Mouse (Mus musculus) heart, adult 11 months (tissue): ENCODE measurements around the gene E130308A19Rik.

ENCODE experiments used
- DNase-seq: peaks from one replicate; pipeline ENCODE4 v3.0.0; 2022

The E130308A19Rik gene

GRCm38 (mm10) chr4:59686716-59687115, 60.7 kb downstream of the E130308A19Rik start:
- no peak for DNase-seq

GRCm38 (mm10) chr4:59689055-59689454, 63.0 kb downstream of the E130308A19Rik start:
- DNase-seq, result no peak

- DNase-seq, result no peak
These were observed 64.1 kb downstream of the E130308A19Rik start for GRCm38 (mm10) chr4:59690145-59690544.

- peak; percentile 49 for DNase-seq
These were observed 70.8 kb downstream of the E130308A19Rik start for GRCm38 (mm10) chr4:59696846-59697245.

- DNase-seq, result peak; percentile 78
These were observed 71.9 kb downstream of the E130308A19Rik start for GRCm38 (mm10) chr4:59697869-59698268.

GRCm38 (mm10) chr4:59699014-59699792, 73.2 kb downstream of the E130308A19Rik start:
- peak; percentile 53 for DNase-seq

- DNase-seq, result peak; percentile 79
These were observed 83.3 kb downstream of the E130308A19Rik start for GRCm38 (mm10) chr4:59709321-59709720.

- peak; percentile 62 for DNase-seq
These were observed 84.9 kb downstream of the E130308A19Rik start for GRCm38 (mm10) chr4:59710736-59711389.

GRCm38 (mm10) chr4:59712451-59712850, 86.4 kb downstream of the E130308A19Rik start:
- peak; percentile 65 for DNase-seq

GRCm38 (mm10) chr4:59712955-59713354, 86.9 kb downstream of the E130308A19Rik start:
- peak; percentile 72 for DNase-seq

GRCm38 (mm10) chr4:59714472-59714871, 88.5 kb downstream of the E130308A19Rik start:
- DNase-seq, result peak; percentile 49

GRCm38 (mm10) chr4:59714926-59715325, 88.9 kb downstream of the E130308A19Rik start:
- peak; percentile 76 for DNase-seq

- no peak for DNase-seq
These were observed 89.5 kb downstream of the E130308A19Rik start for GRCm38 (mm10) chr4:59715531-59715930.

- peak; percentile 88 for DNase-seq
These were observed 91.3 kb downstream of the E130308A19Rik start for GRCm38 (mm10) chr4:59717349-59717748.

GRCm38 (mm10) chr4:59718542-59718941, 92.5 kb downstream of the E130308A19Rik start:
- DNase-seq, result peak; percentile 75

- DNase-seq, result peak; percentile 88
These were observed 93.7 kb downstream of the E130308A19Rik start for GRCm38 (mm10) chr4:59719481-59720355.

GRCm38 (mm10) chr4:59721811-59722210, 95.8 kb downstream of the E130308A19Rik start:
- DNase-seq, result no peak

- no peak for DNase-seq
These were observed 99.6 kb downstream of the E130308A19Rik start for GRCm38 (mm10) chr4:59725579-59725978.

- peak; percentile 62 for DNase-seq
These were observed 100.5 kb downstream of the E130308A19Rik start for GRCm38 (mm10) chr4:59726501-59726900.

- DNase-seq, result peak; percentile 14
These were observed 101.3 kb downstream of the E130308A19Rik start for GRCm38 (mm10) chr4:59727187-59727877.

- DNase-seq, result peak; percentile 49
These were observed 101.9 kb downstream of the E130308A19Rik start for GRCm38 (mm10) chr4:59727878-59728261.

GRCm38 (mm10) chr4:59728839-59729238, 102.8 kb downstream of the E130308A19Rik start:
- no peak for DNase-seq
